In the genomic region with DNA sequence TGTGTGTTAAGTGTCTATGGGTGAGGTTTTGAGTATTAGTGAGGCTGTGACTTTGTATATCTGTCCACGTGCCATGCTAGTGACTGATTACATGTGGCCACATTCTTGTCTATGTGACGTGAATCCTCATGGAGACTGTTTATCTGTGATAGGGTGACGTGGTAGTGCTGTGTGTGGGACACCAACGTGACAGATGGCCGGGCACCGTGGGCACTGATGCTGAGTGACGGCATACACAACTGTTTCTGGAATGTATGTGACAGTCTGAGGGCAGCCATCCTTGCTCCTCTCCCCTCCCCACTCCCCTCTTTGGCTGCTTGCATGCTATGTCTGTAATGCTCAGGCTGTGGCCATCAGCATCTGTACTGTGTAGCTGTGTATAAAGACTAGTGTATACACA, we compare ENCODE assay signal across 9 mouse cellular contexts. TPM values are rescaled to one million over a fixed set of nuclear protein-coding genes. Genes with fewer than 3 reads are reported as not detected.
DNase-seq lines count a peak whose midpoint lies in the region; ATAC-seq lines count a peak whose summit lies in the region.
"Had no signal": no experiment of that assay in that cellular context is flagged by ENCODE, and none has a peak within 500 bp of the region (broad histone marks: within the 10 kb centered on the region; RNA-seq: fewer than 3 reads in every experiment).

No protein-coding gene starts in this region.

- peaks cover 34% of the 10 kb centered on the region for H3K36me3 ChIP-seq in heart, embryonic 13.5 days
- H3K36me3 ChIP-seq in forebrain, embryonic 13.5 days (ENCODE audit: poor library complexity, severe bottlenecking), result peaks cover 40% of the 10 kb centered on the region
- H3K36me3 ChIP-seq in midbrain, embryonic 11.5 days (ENCODE audit: control insufficient read depth, insufficient read depth, low read length), result peaks cover 2% of the 10 kb centered on the region

- no peaks in the 10 kb centered on the region for H3K9me3 ChIP-seq in heart, embryonic 13.5 days
- H3K9me3 ChIP-seq in forebrain, embryonic 13.5 days (replicated peaks), result no peaks in the 10 kb centered on the region
- no peaks in the 10 kb centered on the region for H3K9me3 ChIP-seq in midbrain, embryonic 11.5 days (ENCODE audit: control insufficient read depth, low read length)

- no peak for DNase-seq in heart, adult 9 months (ENCODE audit: low spot score in 2 of 2)
- DNase-seq in cerebellum, adult 9-11 months, result peak; percentile 59
- no peak for DNase-seq in midbrain, embryonic 11.5 days (ENCODE audit: low spot score, missing footprints)
- DNase-seq in adrenal gland, postnatal 14 days, result no peak
- DNase-seq in gastrocnemius, postnatal 4 days (ENCODE audit: low spot score in 2 of 2), result no peak
- no peak for DNase-seq in spleen, adult 18-20 months
- DNase-seq: gastrocnemius, postnatal 25 days had no signal

- 68% methylated on average over 7 of the region's 7 CpGs for WGBS in heart, embryonic 13.5 days
- 71% methylated on average over 7 of the region's 7 CpGs for WGBS in forebrain, embryonic 13.5 days
- WGBS in midbrain, embryonic 11.5 days, result 87% methylated on average over 7 of the region's 7 CpGs

- H3K27ac ChIP-seq in heart, embryonic 13.5 days (replicated peaks), result no peak overlapping the region
- no peak overlapping the region; the same call in 1 of the 2 replicates for H3K27ac ChIP-seq in forebrain, embryonic 13.5 days
- H3K27ac ChIP-seq in midbrain, embryonic 11.5 days (ENCODE audit: low read depth, low read length), result no peak overlapping the region

- no peak overlapping the region for H3K4me3 ChIP-seq in heart, embryonic 13.5 days
- H3K4me3 ChIP-seq in forebrain, embryonic 13.5 days, result peak overlapping the region; percentile 83
- H3K4me3 ChIP-seq in midbrain, embryonic 11.5 days (ENCODE audit: low read depth, low read length), result peak overlapping the region; percentile 86; the same call in 1 of the 2 replicates

- H3K4me1 ChIP-seq in heart, embryonic 13.5 days, result peaks cover 39% of the 10 kb centered on the region
- H3K4me1 ChIP-seq in forebrain, embryonic 13.5 days, result peaks cover 54% of the 10 kb centered on the region
- peaks cover 20% of the 10 kb centered on the region; the same call in 1 of the 2 replicates for H3K4me1 ChIP-seq in midbrain, embryonic 11.5 days (ENCODE audit: control insufficient read depth, insufficient read depth, low read length)

- H3K4me2 ChIP-seq in heart, embryonic 13.5 days, result peak overlapping the region; percentile 88; the same call in 1 of the 2 replicates
- peak overlapping the region; percentile 90 for H3K4me2 ChIP-seq in forebrain, embryonic 13.5 days
- H3K4me2 ChIP-seq in midbrain, embryonic 11.5 days, result peak overlapping the region; percentile 86

- H3K27me3 ChIP-seq in heart, embryonic 13.5 days (replicated peaks), result no peaks in the 10 kb centered on the region
- H3K27me3 ChIP-seq in forebrain, embryonic 13.5 days, result no peaks in the 10 kb centered on the region
- no peaks in the 10 kb centered on the region for H3K27me3 ChIP-seq in midbrain, embryonic 11.5 days (ENCODE audit: control insufficient read depth, insufficient read depth, low read length)

- no peak overlapping the region for H3K9ac ChIP-seq in heart, embryonic 13.5 days
- peak overlapping the region; percentile 92; the same call in 1 of the 2 replicates for H3K9ac ChIP-seq in forebrain, embryonic 13.5 days
- no peak overlapping the region for H3K9ac ChIP-seq in midbrain, embryonic 11.5 days (ENCODE audit: low read length)

- no peak for ATAC-seq in heart, embryonic 13.5 days (ENCODE audit: extremely low read depth, insufficient number of reproducible peaks, low FRiP score, low TSS enrichment)
- no peak for ATAC-seq in forebrain, embryonic 13.5 days
- no peak for ATAC-seq in midbrain, embryonic 11.5 days (ENCODE audit: low FRiP score)

RNA-seq across cellular contexts. Expression of gene Numbl, which starts 2.6 kb away (rescaled TPM):
- 8.3 and 8.8 TPM in 2 replicates for polyA plus RNA-seq in heart, embryonic 13.5 days (2015; fragmentation: Nextera tagmentation; extraction: Ambion mirVana)
- polyA plus RNA-seq in forebrain, embryonic 13.5 days (2015; fragmentation: Nextera tagmentation; extraction: Ambion mirVana), result 31.1 and 32.3 TPM in 2 replicates
- 16.9 and 17.7 TPM in 2 replicates for polyA plus RNA-seq in midbrain, embryonic 11.5 days (2014; fragmentation: Nextera tagmentation; extraction: Ambion mirVana)
- 8.7 and 11.9 TPM in 2 replicates for total RNA-seq in adrenal gland, postnatal 14 days (2021)
- total RNA-seq in gastrocnemius, postnatal 4 days (2021), result 10 to 100 TPM; 26.3 to 32.3 TPM

RNA-seq across cellular contexts. Expression of gene Coq8b, which starts 28.0 kb away (rescaled TPM):
- polyA plus RNA-seq in heart, embryonic 13.5 days (2015; fragmentation: Nextera tagmentation; extraction: Ambion mirVana), result 10.2 and 12.0 TPM in 2 replicates
- polyA plus RNA-seq in forebrain, embryonic 13.5 days (2015; fragmentation: Nextera tagmentation; extraction: Ambion mirVana), result 22.3 and 25.5 TPM in 2 replicates
- polyA plus RNA-seq in midbrain, embryonic 11.5 days (2014; fragmentation: Nextera tagmentation; extraction: Ambion mirVana), result 16.1 and 16.6 TPM in 2 replicates
- 44.2 and 44.8 TPM in 2 replicates for total RNA-seq in adrenal gland, postnatal 14 days (2021)
- 10 to 100 TPM in 1 of 2 experiments, 1 to 10 TPM in 1; 8.6 to 10.3 TPM for total RNA-seq in gastrocnemius, postnatal 4 days (2021)

RNA-seq across cellular contexts. Expression of gene Itpkc, which starts 32.4 kb away (rescaled TPM):
- 2.3 and 3.3 TPM in 2 replicates for polyA plus RNA-seq in heart, embryonic 13.5 days (2015; fragmentation: Nextera tagmentation; extraction: Ambion mirVana)
- polyA plus RNA-seq in forebrain, embryonic 13.5 days (2015; fragmentation: Nextera tagmentation; extraction: Ambion mirVana), result 4.6 and 5.4 TPM in 2 replicates
- polyA plus RNA-seq in midbrain, embryonic 11.5 days (2014; fragmentation: Nextera tagmentation; extraction: Ambion mirVana), result 5.0 and 6.6 TPM in 2 replicates
- 8.6 and 9.6 TPM in 2 replicates for total RNA-seq in adrenal gland, postnatal 14 days (2021)
- total RNA-seq in gastrocnemius, postnatal 4 days (2021), result 1 to 10 TPM; 7.2 to 8.5 TPM
